Mouse (Mus musculus): ENCODE measurements around the gene Gtpbp1.

DNA sequence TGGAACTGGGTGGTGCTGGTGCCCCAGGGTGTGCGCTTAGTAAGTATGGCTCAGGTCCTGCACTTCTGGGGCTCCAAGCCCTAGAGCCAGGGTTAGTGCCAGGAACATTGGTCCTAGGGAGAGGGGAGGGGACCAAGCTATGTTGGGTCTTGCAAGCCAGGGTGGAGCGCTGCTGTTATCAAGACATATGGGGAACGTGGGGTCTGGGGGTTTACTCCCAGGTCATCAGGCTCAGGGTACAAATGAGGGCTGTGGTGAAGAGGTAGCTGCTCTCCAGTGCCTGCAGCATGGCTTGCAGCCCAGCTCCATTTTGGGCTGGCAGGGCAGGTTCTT lies 62.7 kb downstream of the Gtpbp1 start:
- no peak for TF ChIP-seq POLR2A (IDR thresholded peaks at IDR 0.05; ENCODE audit: borderline replicate concordance, extremely low read depth, low read depth, low read length)
- TF ChIP-seq CTCF (IDR thresholded peaks at IDR 0.05; ENCODE audit: insufficient read depth, low read length), result no peak
